ENCODE assay signal across 10 mouse cellular contexts in genomic region chr2:167948557-167948956, GRCm38 (mm10). TPM values are rescaled to one million over a fixed set of nuclear protein-coding genes. Genes with fewer than 3 reads are reported as not detected.
DNase-seq lines count a peak whose midpoint lies in the region; ATAC-seq and TF ChIP-seq lines count a peak whose summit lies in the region.
"Had no signal": no experiment of that assay in that cellular context is flagged by ENCODE, and none has a peak within 500 bp of the region (broad histone marks: within the 10 kb centered on the region; RNA-seq: fewer than 3 reads in every experiment).

No protein-coding gene starts in this region.

- 56% methylated on average over 13 of the region's 13 CpGs for WGBS in heart, embryonic 16.5 days
- 61% methylated on average over 13 of the region's 13 CpGs for WGBS in lung, postnatal 0 days
- WGBS in limb, embryonic 10.5 days: 92% methylated on average over 13 of the region's 13 CpGs
- WGBS in stomach, postnatal 0 days: 80% methylated on average over 13 of the region's 13 CpGs

- H3K4me1 ChIP-seq in heart, embryonic 16.5 days (ENCODE audit: control insufficient read depth, insufficient read depth, low read length): peaks cover 49% of the 10 kb centered on the region
- peaks cover 49% of the 10 kb centered on the region for H3K4me1 ChIP-seq in lung, postnatal 0 days (ENCODE audit: insufficient read depth, low read depth, low read length)
- peaks cover 43% of the 10 kb centered on the region for H3K4me1 ChIP-seq in limb, embryonic 10.5 days
- peaks cover 19% of the 10 kb centered on the region for H3K4me1 ChIP-seq in stomach, postnatal 0 days (replicated peaks; ENCODE audit: control insufficient read depth, insufficient read depth)

- H3K4me2 ChIP-seq in heart, embryonic 16.5 days (ENCODE audit: low read depth, low read length): no peak overlapping the region
- H3K4me2 ChIP-seq in lung, postnatal 0 days (replicated peaks; ENCODE audit: low read depth, low read length): no peak overlapping the region
- H3K4me2 ChIP-seq in stomach, postnatal 0 days (replicated peaks; ENCODE audit: low read depth): no peak overlapping the region
- H3K4me2 ChIP-seq: hindbrain, embryonic 15.5 days had no signal

- no peak for TF ChIP-seq EP300 in lung, postnatal 0 days (IDR thresholded peaks at IDR 0.05)
- TF ChIP-seq EP300 in stomach, postnatal 0 days (optimal IDR thresholded peaks at IDR 0.05): no peak

- no peak overlapping the region for H3K4me3 ChIP-seq in heart, embryonic 16.5 days (ENCODE audit: low read length)
- no peak overlapping the region for H3K4me3 ChIP-seq in lung, postnatal 0 days (ENCODE audit: low read depth, low read length)
- no peak overlapping the region for H3K4me3 ChIP-seq in limb, embryonic 10.5 days
- no peak overlapping the region for H3K4me3 ChIP-seq in stomach, postnatal 0 days (ENCODE audit: low read depth, low read length)
- H3K4me3 ChIP-seq: hindbrain, embryonic 15.5 days had no signal

- DNase-seq in heart, postnatal 4 days: no peak
- DNase-seq in lung, postnatal 0 days (ENCODE audit: low spot score): no peak
- DNase-seq in lung, postnatal 14 days: no peak
- DNase-seq in limb, embryonic 10.5 days (ENCODE audit: low spot score): no peak
- DNase-seq in stomach, postnatal 0 days (ENCODE audit: low spot score): no peak
- DNase-seq: cerebellum, postnatal 14 days; kidney, postnatal 10 days had no signal

- H3K36me3 ChIP-seq in heart, embryonic 16.5 days (ENCODE audit: control insufficient read depth, insufficient read depth): no peaks in the 10 kb centered on the region
- no peaks in the 10 kb centered on the region for H3K36me3 ChIP-seq in lung, postnatal 0 days (ENCODE audit: insufficient read depth, low read length)
- H3K36me3 ChIP-seq in limb, embryonic 10.5 days: peaks cover 2% of the 10 kb centered on the region; the same call in 1 of the 2 replicates
- no peaks in the 10 kb centered on the region for H3K36me3 ChIP-seq in stomach, postnatal 0 days (ENCODE audit: control insufficient read depth, insufficient read depth, low read length)
- H3K36me3 ChIP-seq: hindbrain, embryonic 15.5 days had no signal

- H3K9me3 ChIP-seq in heart, embryonic 16.5 days (replicated peaks; ENCODE audit: control insufficient read depth, low read length): no peaks in the 10 kb centered on the region
- no peaks in the 10 kb centered on the region for H3K9me3 ChIP-seq in lung, postnatal 0 days (ENCODE audit: low read length)
- no peaks in the 10 kb centered on the region for H3K9me3 ChIP-seq in limb, embryonic 10.5 days (replicated peaks)
- no peaks in the 10 kb centered on the region for H3K9me3 ChIP-seq in stomach, postnatal 0 days (ENCODE audit: control insufficient read depth, low read length)
- H3K9me3 ChIP-seq: hindbrain, embryonic 15.5 days had no signal

- H3K9ac ChIP-seq in heart, embryonic 16.5 days (ENCODE audit: low read length): no peak overlapping the region
- H3K9ac ChIP-seq in lung, postnatal 0 days (replicated peaks; ENCODE audit: low read depth): no peak overlapping the region
- no peak overlapping the region for H3K9ac ChIP-seq in stomach, postnatal 0 days (ENCODE audit: low read length)
- H3K9ac ChIP-seq: hindbrain, embryonic 15.5 days had no signal

- no peak for ATAC-seq in heart, embryonic 16.5 days (replicated peaks; ENCODE audit: extremely low read depth, insufficient read depth, low FRiP score)
- ATAC-seq in lung, postnatal 0 days: no peak
- ATAC-seq in stomach, postnatal 0 days (ENCODE audit: low FRiP score, low TSS enrichment): no peak
- no peak for ATAC-seq in megakaryocyte progenitor cell, adult 5-6 weeks (replicated peaks; ENCODE audit: poor library complexity)

- no peak for TF ChIP-seq CTCF in lung, postnatal 0 days (IDR thresholded peaks at IDR 0.05)
- no peak for TF ChIP-seq CTCF in stomach, postnatal 0 days (IDR thresholded peaks at IDR 0.05; ENCODE audit: low read depth)

- peak overlapping the region; percentile 66 for H3K27ac ChIP-seq in heart, embryonic 16.5 days (ENCODE audit: low read length)
- H3K27ac ChIP-seq in lung, postnatal 0 days (ENCODE audit: low read length): peak overlapping the region; percentile 82
- H3K27ac ChIP-seq in limb, embryonic 10.5 days: peak overlapping the region; percentile 4; the same call in 1 of the 2 replicates
- peak overlapping the region; percentile 70 for H3K27ac ChIP-seq in stomach, postnatal 0 days (replicated peaks)
- H3K27ac ChIP-seq: hindbrain, embryonic 15.5 days had no signal

- no peaks in the 10 kb centered on the region for H3K27me3 ChIP-seq in heart, embryonic 16.5 days (ENCODE audit: control insufficient read depth, insufficient read depth, low read length)
- no peaks in the 10 kb centered on the region for H3K27me3 ChIP-seq in lung, postnatal 0 days (replicated peaks; ENCODE audit: insufficient read depth, low read length)
- H3K27me3 ChIP-seq in limb, embryonic 10.5 days (ENCODE audit: low read depth, poor library complexity, severe bottlenecking): no peaks in the 10 kb centered on the region
- H3K27me3 ChIP-seq in stomach, postnatal 0 days (ENCODE audit: control insufficient read depth, insufficient read depth, low read length): no peaks in the 10 kb centered on the region
- H3K27me3 ChIP-seq: hindbrain, embryonic 15.5 days had no signal

RNA-seq across cellular contexts. Expression of gene Ptpn1, which starts 16.7 kb away (rescaled TPM):
- polyA plus RNA-seq in heart, embryonic 16.5 days (2015; fragmentation: Nextera tagmentation; extraction: Ambion mirVana): 44.7 and 50.8 TPM in 2 replicates
- 10 to 100 TPM; 37.7 to 38.1 TPM for total RNA-seq in heart, postnatal 4 days (2021)
- polyA plus RNA-seq in lung, postnatal 0 days (2015; fragmentation: Nextera tagmentation; extraction: Ambion mirVana): 81.2 and 94.5 TPM in 2 replicates
- polyA plus RNA-seq in limb, embryonic 10.5 days (2016; fragmentation: Nextera tagmentation; extraction: Ambion mirVana): 56.4 and 62.2 TPM in 2 replicates
- 51.1 and 51.3 TPM in 2 replicates for polyA plus RNA-seq in stomach, postnatal 0 days (2015; fragmentation: Nextera tagmentation; extraction: Ambion mirVana)
- 13.8 and 15.8 TPM in 2 replicates for total RNA-seq in megakaryocyte progenitor cell, adult 5-6 weeks (2015)
- 58.4 and 65.8 TPM in 2 replicates for total RNA-seq in megakaryocyte progenitor cell, adult 5-6 weeks (2017)

Comparison
In these comparisons a context has a peak if more than half of its experiments do, and no peak if none do; other contexts are left out.
1. H3K27ac ChIP-seq: peak in every context shown above with its lines; median percentile 82 in lung, postnatal 0 days; 70 in stomach, postnatal 0 days; 66 in heart, embryonic 16.5 days; 4 in limb, embryonic 10.5 days.